Comparison of ENCODE assay signal across 17 mouse cellular contexts in genomic region chr1:169555621-169556020, GRCm38 (mm10). TPM values are rescaled to one million over a fixed set of nuclear protein-coding genes. Genes with fewer than 3 reads are reported as not detected.
DNase-seq lines count a peak whose midpoint lies in the region; TF ChIP-seq lines count a peak whose summit lies in the region.
"Had no signal": no experiment of that assay in that cellular context is flagged by ENCODE, and none has a peak within 500 bp of the region (broad histone marks: within the 10 kb centered on the region; RNA-seq: fewer than 3 reads in every experiment).

No protein-coding gene starts in this region.

- no peaks in the 10 kb centered on the region for H3K79me2 ChIP-seq in CH12.LX (replicated peaks; ENCODE audit: control insufficient read depth, extremely low read depth, insufficient read depth, poor library complexity, severe bottlenecking)

- no peak for TF ChIP-seq RAD21 in CH12.LX (IDR thresholded peaks at IDR 0.05; ENCODE audit: low read depth, low read length)

- H3K27ac ChIP-seq in CH12.LX (ENCODE audit: insufficient read depth, low read depth), result no peak overlapping the region
- H3K27ac ChIP-seq: embryonic facial prominence, embryonic 10.5 days; forebrain, embryonic 10.5 days; hindbrain, embryonic 15.5 days had no signal

- no peak for TF ChIP-seq POLR2A in CH12.LX (IDR thresholded peaks at IDR 0.05; ENCODE audit: low read depth, low read length)

- no peak for TF ChIP-seq CTCF in CH12.LX (conservative IDR thresholded peaks at IDR 0.05 in 1 of 2, IDR thresholded peaks at IDR 0.05 in 1 of 2; ENCODE audit: low read depth in 2 of 2, low read length in 2 of 2)

- H3K4me3 ChIP-seq in CH12.LX (replicated peaks in 1 of 3; ENCODE audit: low read depth in 2 of 3, low read length in 2 of 3, poor library complexity in 1 of 3), result no peak overlapping the region
- H3K4me3 ChIP-seq: embryonic facial prominence, embryonic 10.5 days; forebrain, embryonic 10.5 days; heart, embryonic 12.5 days; hindbrain, embryonic 15.5 days had no signal

- no peaks in the 10 kb centered on the region for H3K36me3 ChIP-seq in CH12.LX (replicated peaks in 1 of 2; ENCODE audit: control insufficient read depth in 1 of 2, insufficient read depth in 1 of 2, low read length in 1 of 2)
- H3K36me3 ChIP-seq: embryonic facial prominence, embryonic 10.5 days; forebrain, embryonic 10.5 days; heart, embryonic 12.5 days; hindbrain, embryonic 15.5 days had no signal

- H3K27me3 ChIP-seq in CH12.LX (replicated peaks), result peaks cover 2% of the 10 kb centered on the region
- H3K27me3 ChIP-seq: heart, embryonic 12.5 days; hindbrain, embryonic 15.5 days had no signal

- DNase-seq in adrenal gland, postnatal 14 days, result peak; percentile 6
- no peak for DNase-seq in adrenal gland, postnatal 10 days
- peak; percentile 4 for DNase-seq in 3134 (ENCODE audit: extremely low read depth, insufficient read length, low spot score)
- DNase-seq in CH12.LX (ENCODE audit: extremely low read depth), result no peak
- peak; percentile 23 for DNase-seq in brain, adult 2 months (ENCODE audit: low read depth, low spot score)
- DNase-seq in heart, adult 8-10 months (ENCODE audit: low spot score), result no peak
- DNase-seq in frontal cortex, postnatal 36 days (ENCODE audit: low spot score in 2 of 2), result no peak
- DNase-seq: cerebellum, adult 18-20 months; cerebellum, adult 9-11 months; cerebellum, postnatal 36 days; gastrocnemius, postnatal 36 days; heart, postnatal 36 days; kidney, adult 2 months had no signal

- peaks cover 4 to 5% of the 10 kb centered on the region in 2 experiments; a peak in 3 of 4 replicates for H3K4me1 ChIP-seq in CH12.LX (ENCODE audit: control insufficient read depth in 1 of 2, insufficient read depth in 2 of 2)
- H3K4me1 ChIP-seq: embryonic facial prominence, embryonic 10.5 days; forebrain, embryonic 10.5 days; heart, embryonic 12.5 days; hindbrain, embryonic 15.5 days had no signal

- TF ChIP-seq EP300 in CH12.LX (IDR thresholded peaks at IDR 0.05; ENCODE audit: low read length), result no peak

- H3K9me3 ChIP-seq in CH12.LX (replicated peaks; ENCODE audit: low read length), result no peaks in the 10 kb centered on the region
- H3K9me3 ChIP-seq: embryonic facial prominence, embryonic 10.5 days; forebrain, embryonic 10.5 days; heart, embryonic 12.5 days; hindbrain, embryonic 15.5 days had no signal

- in situ Hi-C loops in CH12.LX (cut with MboI; ENCODE audit: low pct_ligation_motif_present, low pct_unique_long_range_greater_than_20kb, low sequenced_read_pairs), result no loop called here

- peak overlapping the region; percentile 1; the same call in 1 of the 2 replicates for H3K9ac ChIP-seq in CH12.LX (ENCODE audit: insufficient read depth, low read depth)
- H3K9ac ChIP-seq: heart, embryonic 12.5 days; hindbrain, embryonic 15.5 days had no signal

- dilution Hi-C loops in CH12.LX (cut with MboI; ENCODE audit: extremely low pct_ligation_motif_present, extremely low pct_unique_long_range_greater_than_20kb, low sequenced_read_pairs), result no loop called here

- peak overlapping the region; percentile 60 for H3K4me2 ChIP-seq in CH12.LX (ENCODE audit: insufficient read depth, low read depth, poor library complexity, severe bottlenecking)
- H3K4me2 ChIP-seq: heart, embryonic 12.5 days; hindbrain, embryonic 15.5 days had no signal

TF ChIP-seq in CH12.LX, 34 proteins besides CTCF, POLR2A, EP300 and RAD21:
- TF ChIP-seq ZKSCAN1 (IDR thresholded peaks at IDR 0.05; ENCODE audit: borderline replicate concordance, low read depth, low read length) (no peak), BHLHE40 (IDR thresholded peaks at IDR 0.05; ENCODE audit: low read depth, low read length) (peak; percentile 44; the same call in 1 of the 2 replicates), NRF1 (IDR thresholded peaks at IDR 0.05; ENCODE audit: low read depth, low read length) (no peak), JUND (conservative IDR thresholded peaks at IDR 0.05; ENCODE audit: low read depth, low read length) (no peak)
TF ChIP-seq in CH12.LX: peak in this region for 1.

RNA-seq across cellular contexts. Expression of gene Nuf2, which starts 24.4 kb away (rescaled TPM):
- total RNA-seq in adrenal gland, postnatal 14 days (2021), result 12.6 and 13.0 TPM in 2 replicates
- total RNA-seq in adrenal gland, postnatal 10 days (2021), result 10 to 100 TPM; 12.4 to 13.4 TPM
- total RNA-seq in CH12.LX (2012; rRNA removed), result 53.5 and 61.3 TPM in 2 replicates
- 119 and 138 TPM in 2 replicates for total RNA-seq in CH12.LX (2014; rRNA removed)
- 104 and 106 TPM in 2 replicates for polyA plus RNA-seq in CH12.LX (2012; ENCODE audit: insufficient read length, low read depth)
- total RNA-seq in heart, adult 8-10 months (2022), result under 1 TPM in 3 of 4 experiments, not detected in 1; 0.16 to 0.52 (median 0.38) TPM

Comparison
In these comparisons a context has a peak if more than half of its experiments do, and no peak if none do; other contexts are left out.
1. DNase-seq: peak in adrenal gland, postnatal 14 days (single experiment), 3134 (single experiment) and brain, adult 2 months (single experiment); none in adrenal gland, postnatal 10 days (single experiment), CH12.LX (single experiment), heart, adult 8-10 months (single experiment) and frontal cortex, postnatal 36 days (0 of 2).